Mouse (Mus musculus) heart, embryonic 14.5 days (tissue): ENCODE results near the gene Ezh1. TPM values are rescaled to one million over a fixed set of nuclear protein-coding genes. Genes with fewer than 3 reads are reported as not detected.

ENCODE experiments used
- ATAC-seq: fragments of 200-750 bp; cut with Nextera tagmentation; 2 replicates; pipeline ENCODE4 v1.8.0; 2017; ENCODE audit warnings: low read depth, moderate TSS enrichment; ENCODE audit not compliant: insufficient number of reproducible peaks, insufficient read depth, low FRiP score
- H3K27ac ChIP-seq, 2 experiments: fragments of 200-500 bp in 1 of 2; fragments of 300-500 bp in 1 of 2; sonication (generic) in 1 of 2; replicated peaks in 1 of 2; 2 replicates each; pipeline ENCODE4 v1.5.1; 2012 to 2014; ENCODE audit warnings: low read depth in 2 of 2, low read length in 2 of 2, control low read depth in 1 of 2, mild to moderate bottlenecking in 1 of 2, mixed read lengths in 1 of 2; ENCODE audit not compliant: control insufficient read depth in 1 of 2, insufficient read depth in 1 of 2
- H3K27me3 ChIP-seq: fragments of 300-500 bp; sonication (generic); 2 replicates; pipeline ENCODE4 v1.6.1; 2014; ENCODE audit warnings: mild to moderate bottlenecking, low read length, control low read depth; ENCODE audit not compliant: control insufficient read depth, insufficient read depth
- H3K36me3 ChIP-seq: fragments of 300-500 bp; sonication (generic); 2 replicates; pipeline ENCODE4 v1.6.1; 2014; ENCODE audit warnings: mild to moderate bottlenecking, control low read depth, low read length, mixed read lengths; ENCODE audit not compliant: control insufficient read depth, insufficient read depth
- H3K4me1 ChIP-seq, 2 experiments: fragments of 200-500 bp in 1 of 2; fragments of 300-500 bp in 1 of 2; sonication (generic) in 1 of 2; 2 replicates each; pipeline ENCODE4 v1.6.1; 2012 to 2014; ENCODE audit warnings: low read length in 2 of 2, control low read depth in 1 of 2, mixed read lengths in 1 of 2; ENCODE audit not compliant: control insufficient read depth in 2 of 2, insufficient read depth in 2 of 2
- H3K4me2 ChIP-seq: fragments of 300-500 bp; sonication (generic); 2 replicates; pipeline ENCODE4 v1.6.1; 2014; ENCODE audit warnings: mild to moderate bottlenecking, low read length
- H3K4me3 ChIP-seq, 2 experiments: fragments of 200-500 bp in 1 of 2; fragments of 300-500 bp in 1 of 2; sonication (generic) in 1 of 2; 2 replicates each; pipeline ENCODE4 v1.5.1; 2012 to 2014; ENCODE audit warnings: low read length in 2 of 2, mild to moderate bottlenecking in 2 of 2, control low read depth in 1 of 2, low read depth in 1 of 2, moderate library complexity in 1 of 2; ENCODE audit not compliant: control insufficient read depth in 1 of 2, insufficient read depth in 1 of 2
- H3K9ac ChIP-seq: fragments of 300-500 bp; sonication (generic); 2 replicates; pipeline ENCODE4 v1.6.1; 2014; ENCODE audit warnings: mild to moderate bottlenecking, low read length
- H3K9me3 ChIP-seq: fragments of 300-500 bp; sonication (generic); 2 replicates; pipeline ENCODE4 v1.6.1; 2016; ENCODE audit warnings: low read length, control low read depth; ENCODE audit not compliant: control insufficient read depth
- WGBS: fragments of 180-500 bp; shearing (Covaris S2); extraction: QIAGEN DNeasy Blood & Tissue Kit; methylation state at CpG from one replicate; pipeline ENCODE4 v1.1.7; 2014; 5-methylcytosine and 5-hydroxymethylcytosine counted together
- polyA plus RNA-seq: library from polyadenylated mRNA; unstranded; fragments of >200 nt; fragmentation: Nextera tagmentation; extraction: Ambion mirVana; gene quantifications from 2 replicates; pipeline ENCODE4 v1.2.1, GENCODE M21; 2014

Ezh1 gene
- polyA plus RNA-seq, 1 experiment from 2014 or later: 13.6 TPM

- H3K4me3 ChIP-seq: no peak overlapping the region
- 0 out of 2 replicates have a peak, but pooled peaks cover 3% of the 10 kb centered on the region for H3K27me3 ChIP-seq
- no peak overlapping the region for H3K27ac ChIP-seq
- 71% methylated on average over 6 of the region's 6 CpGs for WGBS
- H3K9ac ChIP-seq: no peak overlapping the region
- H3K4me1 ChIP-seq: peaks cover 5 to 6% of the 10 kb centered on the region in 2 experiments; a peak in 3 of 4 replicates
- H3K9me3 ChIP-seq: no peaks in the 10 kb centered on the region
- no peaks in the 10 kb centered on the region for H3K36me3 ChIP-seq
- no peak for ATAC-seq
- H3K4me2 ChIP-seq: peak overlapping the region; percentile 74
Observed at GRCm38 (mm10) chr11:101155151-101155550, 71.1 kb downstream of the Ezh1 start.

- Histone ChIP-seq H3K9me3 (no peaks in the 10 kb centered on the region), H3K27me3 (0 out of 2 replicates have a peak, but pooled peaks cover 3% of the 10 kb centered on the region), H3K4me1 (peaks cover 5 to 6% of the 10 kb centered on the region in 2 experiments), H3K27ac (no peak overlapping the region), H3K4me2 (no peak overlapping the region), H3K4me3 (no peak overlapping the region), H3K36me3 (no peaks in the 10 kb centered on the region), H3K9ac (no peak overlapping the region)
- ATAC-seq: no peak
Observed at GRCm38 (mm10) chr11:101154648-101155047, 71.6 kb downstream of the Ezh1 start.

- Histone ChIP-seq H3K4me2 (no peak overlapping the region), H3K36me3 (no peaks in the 10 kb centered on the region), H3K27ac (no peak overlapping the region), H3K27me3 (no peaks in the 10 kb centered on the region), H3K4me3 (no peak overlapping the region), H3K9me3 (no peaks in the 10 kb centered on the region), H3K9ac (no peak overlapping the region), H3K4me1 (peaks cover 5 to 13% of the 10 kb centered on the region in 2 experiments)
- WGBS: 81% methylated on average over 1 of the region's 1 CpGs
- no peak for ATAC-seq
Observed at GRCm38 (mm10) chr11:101152825-101153224, 73.4 kb downstream of the Ezh1 start.

- no peak overlapping the region for H3K4me3 ChIP-seq
- H3K36me3 ChIP-seq: no peaks in the 10 kb centered on the region
- no peak overlapping the region for H3K9ac ChIP-seq
- no peak overlapping the region for H3K4me2 ChIP-seq
- no peaks in the 10 kb centered on the region for H3K27me3 ChIP-seq
- no peak for ATAC-seq
- H3K27ac ChIP-seq: no peak overlapping the region
- WGBS: 48% methylated on average over 2 of the region's 2 CpGs
- peaks cover 3 to 10% of the 10 kb centered on the region in 2 experiments for H3K4me1 ChIP-seq
- no peaks in the 10 kb centered on the region for H3K9me3 ChIP-seq
Observed at GRCm38 (mm10) chr11:101151063-101151462, 75.2 kb downstream of the Ezh1 start.

GRCm38 (mm10) chr11:101149178-101150105, 76.8 kb downstream of the Ezh1 start:
- Histone ChIP-seq H3K27me3 (no peaks in the 10 kb centered on the region), H3K27ac (peak overlapping the region in 1 of 2 experiments; percentile 33; a peak in 1 of 4 replicates), H3K4me1 (peaks cover 0 to 7% of the 10 kb centered on the region in 2 experiments; a peak in 3 of 4 replicates), H3K4me2 (no peak overlapping the region), H3K9ac (no peak overlapping the region), H3K9me3 (no peaks in the 10 kb centered on the region), H3K36me3 (no peaks in the 10 kb centered on the region), H3K4me3 (no peak overlapping the region)
- no peak for ATAC-seq
- WGBS: 53% methylated on average over 9 of the region's 9 CpGs

GRCm38 (mm10) chr11:101148751-101149150, 77.5 kb downstream of the Ezh1 start:
- Histone ChIP-seq H3K27ac (0 out of 4 replicates have a peak overlapping the region, but pooled peaks of 1 of the 2 experiments have one; percentile 33), H3K4me1 (peaks cover 3 to 7% of the 10 kb centered on the region in 2 experiments; a peak in 3 of 4 replicates), H3K9ac (no peak overlapping the region), H3K4me2 (no peak overlapping the region), H3K4me3 (no peak overlapping the region), H3K36me3 (no peaks in the 10 kb centered on the region), H3K9me3 (no peaks in the 10 kb centered on the region), H3K27me3 (no peaks in the 10 kb centered on the region)
- no peak for ATAC-seq
- WGBS: 68% methylated on average over 10 of the region's 10 CpGs

GRCm38 (mm10) chr11:101146377-101146776, 79.9 kb downstream of the Ezh1 start:
- H3K4me2 ChIP-seq: no peak overlapping the region
- ATAC-seq: no peak
- WGBS: 40% methylated on average over 10 of the region's 10 CpGs

More at GRCm38 (mm10) chr11:101146377-101146776, 79.9 kb downstream of the Ezh1 start:
- Histone ChIP-seq H3K9ac (no peak overlapping the region), H3K9me3 (no peaks in the 10 kb centered on the region), H3K36me3 (no peaks in the 10 kb centered on the region), H3K4me3 (no peak overlapping the region), H3K27ac (no peak overlapping the region), H3K4me1 (peaks cover 7% of the 10 kb centered on the region in 2 experiments; a peak in 3 of 4 replicates), H3K27me3 (no peaks in the 10 kb centered on the region)
